Mouse (Mus musculus): ENCODE measurements at regions not wholly inside any gene's neighbourhood (a gene's known extent, or its start where the extent isn't known, plus 50 kb on each side); places are given as distances from the start of the nearest gene placed in this dataset.

- dilution Hi-C loops (cut with MboI; ENCODE audit: extremely low pct_ligation_motif_present, extremely low pct_unique_long_range_greater_than_20kb, low sequenced_read_pairs) = no loop called here
- no peak for DNase-seq (ENCODE audit: extremely low read depth)
- H3K4me1 ChIP-seq (ENCODE audit: control insufficient read depth in 1 of 2, insufficient read depth in 2 of 2) = no peaks in the 10 kb centered on the region
- H3K4me2 ChIP-seq (ENCODE audit: insufficient read depth, low read depth, poor library complexity, severe bottlenecking) = no peak overlapping the region
- no peaks in the 10 kb centered on the region for H3K9me3 ChIP-seq (replicated peaks; ENCODE audit: low read length)
- H3K27me3 ChIP-seq (replicated peaks) = no peaks in the 10 kb centered on the region
- H3K79me2 ChIP-seq (replicated peaks; ENCODE audit: control insufficient read depth, extremely low read depth, insufficient read depth, poor library complexity, severe bottlenecking) = no peaks in the 10 kb centered on the region
- in situ Hi-C loops (cut with MboI; ENCODE audit: low pct_ligation_motif_present, low pct_unique_long_range_greater_than_20kb, low sequenced_read_pairs) = no loop called here
- H3K9ac ChIP-seq (ENCODE audit: insufficient read depth, low read depth) = no peak overlapping the region
- no peak for TF ChIP-seq POLR2AphosphoS2 (IDR thresholded peaks at IDR 0.05; ENCODE audit: low read depth, low read length)
- no peak for TF ChIP-seq JUND (conservative IDR thresholded peaks at IDR 0.05; ENCODE audit: low read depth, low read length)
- TF ChIP-seq CHD1 (IDR thresholded peaks at IDR 0.05; ENCODE audit: low read depth, low read length) = no peak
- TF ChIP-seq NELFE (IDR thresholded peaks at IDR 0.05; ENCODE audit: low read depth, low read length) = no peak
- no peak for TF ChIP-seq SMC3 (IDR thresholded peaks at IDR 0.05; ENCODE audit: low read depth, low read length)
- TF ChIP-seq ZKSCAN1 (IDR thresholded peaks at IDR 0.05; ENCODE audit: borderline replicate concordance, low read depth, low read length) = no peak
- no peak for TF ChIP-seq MEF2A (IDR thresholded peaks at IDR 0.05; ENCODE audit: borderline replicate concordance, low read depth, low read length)
- TF ChIP-seq CTCF (conservative IDR thresholded peaks at IDR 0.05 in 1 of 2, IDR thresholded peaks at IDR 0.05 in 1 of 2; ENCODE audit: low read depth in 2 of 2, low read length in 2 of 2) = no peak
- no peak for TF ChIP-seq JUN (IDR thresholded peaks at IDR 0.05; ENCODE audit: insufficient read depth, low read depth, low read length)
- TF ChIP-seq E2F4 (IDR thresholded peaks at IDR 0.05; ENCODE audit: insufficient replicate concordance, low read depth, low read length) = no peak
- TF ChIP-seq BHLHE40 (IDR thresholded peaks at IDR 0.05; ENCODE audit: low read depth, low read length) = no peak
- TF ChIP-seq CHD2 (IDR thresholded peaks at IDR 0.05; ENCODE audit: low read length) = no peak
- TF ChIP-seq KAT2A (IDR thresholded peaks at IDR 0.05; ENCODE audit: insufficient replicate concordance, low read length) = no peak
- no peak for TF ChIP-seq EP300 (IDR thresholded peaks at IDR 0.05; ENCODE audit: low read length)
- TF ChIP-seq MAFK (IDR thresholded peaks at IDR 0.05; ENCODE audit: insufficient replicate concordance, low read length) = no peak
- no peak for TF ChIP-seq ZNF384 (IDR thresholded peaks at IDR 0.05; ENCODE audit: low read depth, low read length)
- H3K27ac ChIP-seq (ENCODE audit: insufficient read depth, low read depth) = no peak overlapping the region
- no peaks in the 10 kb centered on the region for H3K36me3 ChIP-seq (replicated peaks in 1 of 2; ENCODE audit: control insufficient read depth in 1 of 2, insufficient read depth in 1 of 2, low read length in 1 of 2)
- no peak overlapping the region for H3K4me3 ChIP-seq (replicated peaks in 1 of 3; ENCODE audit: low read depth in 2 of 3, low read length in 2 of 3, poor library complexity in 1 of 3)
Observed at GRCm38 (mm10) chr12:69005141-69005540, 153.8 kb downstream of the Rps29 start.

- Histone ChIP-seq H3K79me2 (replicated peaks; ENCODE audit: control insufficient read depth, extremely low read depth, insufficient read depth, poor library complexity, severe bottlenecking) (no peaks in the 10 kb centered on the region), H3K9me3 (replicated peaks; ENCODE audit: low read length) (no peaks in the 10 kb centered on the region), H3K4me1 (ENCODE audit: control insufficient read depth in 1 of 2, insufficient read depth in 2 of 2) (no peaks in the 10 kb centered on the region), H3K36me3 (replicated peaks in 1 of 2; ENCODE audit: control insufficient read depth in 1 of 2, insufficient read depth in 1 of 2, low read length in 1 of 2) (no peaks in the 10 kb centered on the region), H3K4me3 (replicated peaks in 1 of 3; ENCODE audit: low read depth in 2 of 3, low read length in 2 of 3, poor library complexity in 1 of 3) (no peak overlapping the region), H3K9ac (ENCODE audit: insufficient read depth, low read depth) (no peak overlapping the region), H3K27me3 (replicated peaks) (no peaks in the 10 kb centered on the region), H3K4me2 (ENCODE audit: insufficient read depth, low read depth, poor library complexity, severe bottlenecking) (no peak overlapping the region), H3K27ac (ENCODE audit: insufficient read depth, low read depth) (no peak overlapping the region)
- dilution Hi-C loops (cut with MboI; ENCODE audit: extremely low pct_ligation_motif_present, extremely low pct_unique_long_range_greater_than_20kb, low sequenced_read_pairs) (no loop called here), in situ Hi-C loops (cut with MboI; ENCODE audit: low pct_ligation_motif_present, low pct_unique_long_range_greater_than_20kb, low sequenced_read_pairs) (no loop called here)
- no peak for DNase-seq (ENCODE audit: extremely low read depth)
- TF ChIP-seq E2F4 (IDR thresholded peaks at IDR 0.05; ENCODE audit: insufficient replicate concordance, low read depth, low read length) = no peak
- TF ChIP-seq MAFK (IDR thresholded peaks at IDR 0.05; ENCODE audit: insufficient replicate concordance, low read length) = no peak
- TF ChIP-seq NRF1 (IDR thresholded peaks at IDR 0.05; ENCODE audit: low read depth, low read length) = no peak
- no peak for TF ChIP-seq UBTF (IDR thresholded peaks at IDR 0.05; ENCODE audit: low read depth, low read length)
- no peak for TF ChIP-seq EP300 (IDR thresholded peaks at IDR 0.05; ENCODE audit: low read length)
- no peak for TF ChIP-seq JUN (IDR thresholded peaks at IDR 0.05; ENCODE audit: insufficient read depth, low read depth, low read length)
- no peak for TF ChIP-seq CTCF (conservative IDR thresholded peaks at IDR 0.05 in 1 of 2, IDR thresholded peaks at IDR 0.05 in 1 of 2; ENCODE audit: low read depth in 2 of 2, low read length in 2 of 2)
- no peak for TF ChIP-seq ZNF384 (IDR thresholded peaks at IDR 0.05; ENCODE audit: low read depth, low read length)
- TF ChIP-seq POLR2A (IDR thresholded peaks at IDR 0.05; ENCODE audit: low read depth, low read length) = no peak
- no peak for TF ChIP-seq TBP (conservative IDR thresholded peaks at IDR 0.05; ENCODE audit: low read depth, low read length)
- no peak for TF ChIP-seq NELFE (IDR thresholded peaks at IDR 0.05; ENCODE audit: low read depth, low read length)
- TF ChIP-seq BHLHE40 (IDR thresholded peaks at IDR 0.05; ENCODE audit: low read depth, low read length) = no peak
- no peak for TF ChIP-seq SIN3A (IDR thresholded peaks at IDR 0.05; ENCODE audit: low read length)
- no peak for TF ChIP-seq SMC3 (IDR thresholded peaks at IDR 0.05; ENCODE audit: low read depth, low read length)
- TF ChIP-seq USF1 (IDR thresholded peaks at IDR 0.05; ENCODE audit: low read depth, low read length) = no peak
- no peak for TF ChIP-seq POLR2AphosphoS2 (IDR thresholded peaks at IDR 0.05; ENCODE audit: low read depth, low read length)
- no peak for TF ChIP-seq MAX (IDR thresholded peaks at IDR 0.05; ENCODE audit: low read length)
- no peak for TF ChIP-seq CHD1 (IDR thresholded peaks at IDR 0.05; ENCODE audit: low read depth, low read length)
- no peak for TF ChIP-seq IRF4 (IDR thresholded peaks at IDR 0.05; ENCODE audit: low read depth, low read length)
Observed at GRCm38 (mm10) chr12:69002106-69002505, 156.9 kb downstream of the Rps29 start.
